Mouse (Mus musculus) spleen, adult 18-20 months (tissue): ENCODE data around the gene Gtf3c5.
A peak's percentile ranks its signal among the peaks of the same experiment; 100 is the strongest.

Experiments
- DNase-seq, 2 experiments: peaks; one replicate each; pipeline ENCODE4 v3.0.0; 2022; ENCODE audit warnings: mixed read lengths in 2 of 2

Gene Gtf3c5

GRCm38 (mm10) chr2:28606601-28607340, 23.2 kb upstream of the Gtf3c5 start:
- no peak for DNase-seq

- no peak for DNase-seq
Measured at GRCm38 (mm10) chr2:28605789-28606541, 22.4 kb upstream of the Gtf3c5 start.

DNA sequence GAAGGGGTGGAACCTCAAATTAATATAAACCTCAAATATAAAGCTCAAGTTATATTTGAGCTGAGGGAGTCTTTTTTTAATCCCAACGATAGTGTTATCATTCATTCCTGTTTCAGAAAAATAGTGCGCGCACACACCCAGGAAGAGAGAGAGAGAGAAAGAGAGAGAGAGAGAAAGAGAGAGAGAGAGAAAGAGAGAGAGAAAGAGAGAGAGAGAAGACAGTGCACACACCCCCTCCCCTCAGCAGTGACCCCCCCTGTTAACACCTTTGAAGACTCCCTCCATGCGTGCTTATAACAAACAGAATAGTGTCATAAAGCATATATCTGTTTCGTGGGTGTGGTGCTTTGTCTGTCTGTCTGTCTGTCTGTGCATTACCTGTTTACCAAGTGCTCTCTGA, 20.0 kb upstream of the Gtf3c5 start:
- no peak for DNase-seq

DNA sequence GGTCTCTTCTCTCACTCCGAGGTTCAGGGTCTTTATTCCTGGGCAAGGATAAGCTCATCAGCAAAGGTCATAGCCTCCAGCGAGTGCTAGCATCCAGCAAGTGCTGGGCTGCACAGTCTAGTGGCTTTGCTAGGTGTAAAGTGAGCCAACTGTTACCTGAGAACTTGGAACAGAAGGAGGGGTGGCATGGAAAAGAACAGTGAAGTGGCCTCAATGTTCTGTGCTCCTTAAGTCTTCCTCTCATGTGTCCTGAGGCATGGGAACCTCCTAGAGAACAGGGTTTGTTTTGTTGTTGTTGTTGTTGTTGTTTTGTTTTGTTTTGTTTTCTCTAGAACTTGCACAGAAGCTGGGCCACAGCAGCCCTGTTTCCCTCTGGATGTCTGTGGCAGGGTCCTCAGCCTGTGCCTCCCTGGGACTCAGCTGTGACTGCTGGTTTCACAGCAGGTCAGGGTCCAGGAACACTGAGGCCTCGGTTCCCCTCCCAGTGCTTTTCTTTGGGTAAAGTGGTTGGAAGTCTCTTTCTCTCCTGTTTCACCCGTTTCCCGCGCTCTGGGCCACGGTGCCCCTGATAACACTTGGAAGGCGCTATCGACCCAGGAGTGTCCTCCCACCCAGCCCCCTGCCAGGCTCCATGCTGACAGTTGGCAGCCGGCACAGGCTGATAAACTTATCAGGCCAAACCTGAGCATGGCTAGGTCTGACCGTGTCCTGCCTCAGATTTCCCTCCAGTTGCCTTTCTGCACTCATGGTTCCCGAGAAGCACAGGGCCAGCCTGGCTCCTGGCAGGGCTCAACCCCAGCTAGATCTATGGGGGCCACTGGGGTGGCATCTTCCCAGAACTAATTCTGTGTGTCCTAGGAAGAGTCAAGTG, 18.4 kb upstream of the Gtf3c5 start:
- no peak for DNase-seq

DNA sequence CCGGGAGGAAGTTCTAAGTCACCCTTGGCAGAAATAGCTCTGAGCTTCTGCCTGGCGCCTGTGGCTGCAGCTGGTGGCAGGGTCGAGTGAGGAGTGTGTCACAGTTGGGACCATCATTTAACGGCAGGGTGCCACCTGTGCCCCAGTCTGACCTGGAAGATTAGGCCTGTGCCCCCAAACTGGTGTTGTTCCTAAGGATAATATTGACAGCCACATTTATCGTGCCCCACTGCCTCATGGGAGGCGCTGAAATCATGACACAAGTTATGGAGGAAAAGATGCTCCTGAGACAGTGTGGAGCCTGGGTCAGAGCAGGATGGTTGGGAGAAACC, 16.0 kb upstream of the Gtf3c5 start:
- no peak for DNase-seq

- DNase-seq: no peak
Measured at GRCm38 (mm10) chr2:28598692-28599568, 15.4 kb upstream of the Gtf3c5 start.

GRCm38 (mm10) chr2:28597733-28598547, 14.4 kb upstream of the Gtf3c5 start:
- DNase-seq: no peak

DNA sequence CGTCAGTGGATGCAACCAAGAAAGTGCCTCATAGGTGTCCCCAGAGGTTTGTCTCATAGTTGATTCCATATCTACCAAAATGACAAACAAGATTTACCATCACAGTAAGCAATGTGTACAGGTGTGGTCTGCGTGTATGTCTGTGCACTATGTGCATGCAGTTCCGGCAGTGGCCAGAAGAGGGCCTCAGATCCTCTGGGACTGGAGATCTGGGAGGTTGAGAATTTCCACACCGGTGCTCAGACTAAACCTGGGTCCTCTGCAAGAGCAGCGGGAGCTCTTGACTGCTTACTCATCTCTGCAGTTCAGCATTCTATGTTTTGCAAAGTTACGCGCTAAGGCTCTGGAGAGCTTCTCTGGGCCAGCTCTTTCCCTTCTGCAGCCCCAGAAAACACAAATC, 13.4 kb upstream of the Gtf3c5 start:
- DNase-seq: no peak

- DNase-seq: no peak
Measured at GRCm38 (mm10) chr2:28596021-28596420, 12.5 kb upstream of the Gtf3c5 start.

DNA sequence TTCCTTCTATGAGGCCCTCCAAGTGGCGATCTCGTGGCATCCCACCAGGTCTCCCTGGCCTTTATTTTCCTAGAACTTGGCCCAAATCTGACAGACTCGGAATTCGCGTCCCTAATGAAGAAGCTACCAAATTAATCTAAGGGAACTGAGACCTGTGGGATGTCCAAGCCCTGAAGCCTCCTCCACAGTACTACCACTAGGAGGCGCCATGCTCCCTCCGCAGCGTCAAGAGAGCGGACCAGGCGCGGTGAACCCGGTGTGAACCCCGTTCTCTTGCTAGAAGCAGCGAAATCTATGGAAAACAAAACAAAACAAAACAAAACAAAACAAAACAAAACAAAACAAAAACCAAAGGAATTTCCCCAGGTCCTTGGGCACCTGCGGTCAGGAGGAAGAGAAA, 9.3 kb upstream of the Gtf3c5 start:
- peak; percentile 46 to 69 for DNase-seq

DNA sequence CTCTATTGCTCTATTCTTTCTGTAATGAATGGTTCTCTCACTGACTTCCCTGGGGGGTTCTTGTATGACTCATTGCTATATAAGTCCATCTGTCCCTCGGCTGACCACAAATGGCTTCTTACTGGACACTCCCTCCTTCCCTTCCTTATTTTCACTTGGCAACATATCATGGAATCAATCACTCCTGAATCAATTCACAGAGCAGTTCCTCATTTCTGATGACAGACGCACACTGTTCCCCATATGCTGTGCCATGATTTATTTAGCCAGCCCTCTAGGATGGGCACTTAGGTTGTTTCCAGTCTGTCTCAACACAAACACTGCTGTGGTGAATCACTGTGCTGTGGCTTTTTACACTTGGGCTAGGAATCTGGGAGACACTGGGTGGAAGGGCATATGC, 7.9 kb upstream of the Gtf3c5 start:
- no peak for DNase-seq

DNA sequence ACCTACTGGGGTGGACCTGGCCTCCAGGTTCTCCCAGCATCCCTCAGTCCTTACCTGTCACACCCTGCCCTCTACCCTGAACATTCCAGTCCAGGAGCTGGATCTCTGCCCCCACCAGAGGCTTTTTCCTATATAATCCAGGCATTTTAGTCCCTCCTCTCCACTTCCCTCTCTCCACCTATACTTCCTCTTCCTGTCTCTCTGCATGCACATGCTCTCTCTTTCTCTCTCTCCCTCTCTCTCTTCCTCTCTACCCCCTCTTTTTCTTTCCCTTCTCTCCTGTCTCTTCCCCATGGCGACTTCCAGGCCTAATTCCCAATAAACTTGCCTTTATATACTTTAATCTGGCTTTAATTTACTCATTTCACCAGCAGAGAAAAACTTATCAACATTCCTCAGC, 5.0 kb upstream of the Gtf3c5 start:
- no peak for DNase-seq

GRCm38 (mm10) chr2:28585730-28586129, 2.2 kb upstream of the Gtf3c5 start:
- DNase-seq: no peak

DNA sequence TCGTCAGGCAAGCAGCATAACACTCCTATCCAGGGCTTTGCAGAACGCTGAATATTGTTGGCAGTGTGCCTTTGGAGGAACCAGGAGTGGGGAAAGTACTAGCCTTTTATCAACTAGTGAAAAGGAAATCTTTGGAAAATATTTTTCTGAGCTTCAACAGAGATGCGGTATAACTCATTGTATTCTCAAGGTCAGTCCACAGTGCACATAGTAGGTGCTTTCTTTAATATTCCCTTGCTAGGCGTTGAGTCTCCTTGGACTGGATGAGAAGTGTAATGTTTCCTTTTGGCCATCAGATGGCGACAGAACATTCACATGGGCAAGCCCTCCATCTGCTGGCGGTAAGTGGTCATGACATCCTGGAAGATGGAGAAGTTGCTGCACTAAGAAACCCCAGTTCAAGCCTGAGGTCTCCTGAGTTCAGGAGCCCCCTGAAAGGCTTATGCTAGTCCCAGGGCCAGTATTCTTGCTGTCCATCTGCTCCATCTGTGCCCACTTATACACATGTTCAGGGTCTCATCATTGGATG, 1.6 kb upstream of the Gtf3c5 start:
- DNase-seq: peak; percentile 60 to 75

DNA sequence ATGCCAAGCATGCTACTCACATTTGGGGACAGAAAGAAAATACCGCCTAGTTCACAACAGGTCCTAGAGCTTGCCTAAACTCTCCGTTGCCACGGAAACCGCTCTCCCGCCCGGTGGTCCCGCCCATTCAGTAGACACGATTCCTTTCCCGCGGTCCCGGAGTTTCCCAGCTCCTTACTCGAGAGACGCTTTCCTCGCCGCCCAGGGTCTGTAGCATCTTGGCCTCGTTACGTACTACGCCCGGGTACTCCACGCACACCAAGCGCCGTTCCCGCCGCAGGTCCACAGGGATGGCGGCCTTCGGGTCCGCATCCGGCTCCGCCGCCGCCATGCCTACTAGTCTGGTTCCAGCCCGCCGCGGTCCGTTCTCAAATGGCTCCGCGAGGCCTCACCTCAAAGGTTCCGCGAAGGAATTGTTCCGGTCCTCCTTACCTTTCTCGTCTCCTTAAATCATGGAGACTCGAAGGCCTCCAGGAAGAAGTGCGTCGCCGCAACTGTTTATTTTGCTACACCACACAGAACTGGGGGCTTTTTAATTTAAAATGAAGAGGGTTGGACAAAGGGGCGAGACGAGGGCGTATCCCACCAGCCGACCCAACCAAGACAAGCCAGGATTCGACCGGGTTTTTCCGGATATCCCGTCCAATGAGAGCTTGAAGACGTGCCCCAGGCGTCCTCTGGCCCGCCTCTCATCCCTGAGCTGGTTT, 751 bp downstream of the Gtf3c5 start:
- peak; percentile 71 to 86 for DNase-seq

- peak in 1 of 2 experiments; percentile 28 for DNase-seq
Measured at GRCm38 (mm10) chr2:28578003-28578402, 5.5 kb downstream of the Gtf3c5 start.

DNA sequence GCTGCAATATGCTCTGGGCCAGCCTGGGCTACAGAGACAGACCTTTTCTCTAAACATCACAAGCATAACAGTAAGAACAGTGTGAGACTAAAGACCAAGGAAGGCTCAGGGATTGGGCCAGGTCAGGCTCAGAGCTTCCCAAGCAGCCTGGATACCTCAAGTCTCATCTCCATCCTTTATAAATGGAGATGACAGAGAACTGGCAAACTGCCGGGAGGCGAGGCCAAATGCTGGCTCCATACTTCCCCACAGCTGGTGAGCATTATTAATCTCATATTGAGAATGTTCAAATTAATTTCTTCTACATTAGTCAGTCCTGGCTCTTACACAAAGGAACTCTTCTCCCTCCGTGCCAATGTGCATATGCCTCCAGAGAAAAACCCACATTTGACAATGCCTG, 6.7 kb downstream of the Gtf3c5 start:
- no peak for DNase-seq

GRCm38 (mm10) chr2:28575341-28575740, 8.2 kb downstream of the Gtf3c5 start:
- no peak for DNase-seq

DNA sequence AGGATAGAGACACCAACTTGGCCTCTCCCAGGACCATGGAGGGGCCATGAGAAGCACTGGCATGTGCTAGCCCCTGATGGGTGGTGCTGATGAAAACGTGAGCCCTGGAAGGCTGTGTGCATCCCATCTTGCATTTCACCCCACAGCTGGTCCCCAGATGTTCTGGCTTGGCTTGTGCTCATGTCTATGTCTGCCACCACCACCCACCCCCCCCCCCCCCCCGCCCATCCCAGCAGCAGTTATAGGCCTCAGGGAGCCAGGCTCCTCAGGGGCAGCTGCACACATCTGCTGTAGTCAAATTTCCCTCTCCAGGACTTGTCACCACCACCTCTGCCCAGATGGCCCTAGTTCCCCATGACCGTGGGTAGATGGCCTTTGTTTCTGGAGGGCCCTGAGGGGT, 13.6 kb downstream of the Gtf3c5 start:
- no peak for DNase-seq

- DNase-seq: no peak
Measured at GRCm38 (mm10) chr2:28566545-28566944, 17.0 kb downstream of the Gtf3c5 start.

DNA sequence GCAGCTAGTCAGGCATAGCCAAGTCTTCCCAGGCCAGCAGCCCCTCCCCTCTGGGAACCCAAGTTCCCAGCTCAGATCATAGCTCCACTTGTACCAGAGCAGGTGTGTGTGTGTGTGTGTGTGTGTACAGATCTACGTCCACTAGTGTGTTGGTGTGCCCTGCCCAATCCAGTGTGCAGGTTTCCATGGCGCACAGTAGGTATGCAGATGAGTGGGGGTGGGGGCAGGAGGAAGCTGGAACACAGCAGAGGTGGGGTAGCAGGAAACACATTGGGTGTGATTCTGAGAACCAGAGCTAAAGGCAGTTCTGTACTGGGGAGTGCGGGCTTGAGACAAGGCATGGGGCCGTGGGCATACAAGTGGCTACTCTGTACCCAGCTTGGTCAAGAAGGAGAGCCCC, 19.2 kb downstream of the Gtf3c5 start:
- DNase-seq: no peak
